8 mouse cellular contexts compared by ENCODE assay signal in the genomic region with DNA sequence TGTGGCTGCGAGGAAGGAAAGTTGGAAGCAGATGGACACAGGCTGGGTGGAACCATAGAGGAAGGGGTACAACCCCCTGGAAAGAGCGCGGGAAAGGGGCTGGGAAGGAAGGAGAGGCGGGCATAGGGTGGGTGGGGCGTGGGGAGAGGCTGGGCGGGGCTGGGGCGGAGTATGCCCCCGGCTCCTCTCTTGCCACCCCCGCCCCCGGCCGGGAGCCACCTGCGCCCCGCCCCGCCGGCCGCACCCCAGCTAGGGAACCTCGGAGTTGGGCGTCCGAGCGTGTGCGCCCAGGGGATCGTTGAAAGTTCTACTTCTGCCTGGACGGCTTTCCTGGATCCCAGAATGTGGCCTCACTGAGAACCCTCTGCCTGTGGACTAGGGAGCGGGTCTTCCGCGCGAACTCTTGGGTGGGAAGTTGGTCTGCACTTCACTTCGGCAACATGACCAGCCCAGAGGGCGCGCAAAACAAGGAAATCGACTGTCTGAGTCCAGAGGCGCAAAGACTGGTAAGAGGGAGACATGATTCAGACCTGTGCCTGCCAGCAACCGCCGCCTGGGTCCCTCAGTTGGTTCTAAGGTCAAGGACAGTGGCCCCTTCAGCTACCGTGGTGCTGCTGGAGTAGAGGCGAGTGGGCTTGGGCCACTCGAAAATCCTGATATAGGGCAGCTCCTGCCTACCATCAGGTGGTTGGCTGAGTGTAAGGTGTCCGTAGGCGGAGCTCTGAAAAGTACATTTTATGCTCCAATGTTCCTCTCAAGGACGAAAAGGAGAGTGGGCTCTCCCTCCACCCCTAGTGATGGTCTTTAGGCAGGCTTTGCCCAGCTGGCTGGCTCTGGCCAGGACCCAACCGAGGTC. TPM values are rescaled to one million over a fixed set of nuclear protein-coding genes. Genes with fewer than 3 reads are reported as not detected.
DNase-seq lines count a peak whose midpoint lies in the region; ATAC-seq and TF ChIP-seq lines count a peak whose summit lies in the region.

No protein-coding gene starts in this region.

- H3K27ac ChIP-seq in cerebellum, adult 2 months (ENCODE audit: insufficient read depth, low read length) = no peak overlapping the region
- peak overlapping the region; percentile 71 for H3K27ac ChIP-seq in embryonic fibroblast, embryonic 13.5 days (ENCODE audit: insufficient read depth, low read length)
- peak overlapping the region; percentile 99 for H3K27ac ChIP-seq in heart, postnatal 0 days (ENCODE audit: low read depth)
- peak overlapping the region; percentile 77 for H3K27ac ChIP-seq in stomach, embryonic 14.5 days (ENCODE audit: low read length)

- TF ChIP-seq CTCF in cerebellum, adult 2 months (IDR thresholded peaks at IDR 0.05; ENCODE audit: borderline replicate concordance, insufficient read depth, low read depth, low read length) = no peak
- no peak for TF ChIP-seq CTCF in embryonic fibroblast, embryonic 13.5 days (IDR thresholded peaks at IDR 0.05; ENCODE audit: borderline replicate concordance, insufficient read depth, low read length)
- TF ChIP-seq CTCF in heart, postnatal 0 days (IDR thresholded peaks at IDR 0.05; ENCODE audit: low read depth) = peak; percentile 13; the same call in 1 of the 2 replicates

- peak overlapping the region; percentile 39 for H3K4me3 ChIP-seq in cerebellum, adult 2 months (replicated peaks; ENCODE audit: insufficient read depth, low read depth, low read length)
- peak overlapping the region; percentile 69 for H3K4me3 ChIP-seq in embryonic fibroblast, embryonic 13.5 days (ENCODE audit: insufficient read depth, low read length)
- H3K4me3 ChIP-seq in heart, postnatal 0 days (ENCODE audit: low read depth, low read length) = peak overlapping the region; percentile 69
- H3K4me3 ChIP-seq in stomach, embryonic 14.5 days (ENCODE audit: low read depth, low read length) = peak overlapping the region; percentile 46

- H3K9ac ChIP-seq in heart, postnatal 0 days (replicated peaks; ENCODE audit: low read depth, low read length) = peak overlapping the region; percentile 88
- peak overlapping the region; percentile 40 for H3K9ac ChIP-seq in stomach, embryonic 14.5 days (replicated peaks; ENCODE audit: low read depth, low read length)

- peak; percentile 74 for ATAC-seq in heart, postnatal 0 days (ENCODE audit: insufficient read depth, low read depth)
- peak; percentile 32 for ATAC-seq in megakaryocyte progenitor cell, adult 5-6 weeks (replicated peaks; ENCODE audit: poor library complexity)
- peak; percentile 84 for ATAC-seq in stomach, embryonic 14.5 days (ENCODE audit: insufficient number of reproducible peaks, insufficient read depth, low FRiP score, low read depth)

- 12% methylated on average over 35 of the region's 41 CpGs for WGBS in cerebellum, adult 2 months
- 2% methylated on average over 34 of the region's 41 CpGs for WGBS in heart, postnatal 0 days
- WGBS in stomach, embryonic 14.5 days = 3% methylated on average over 33 of the region's 41 CpGs

- no peaks in the 10 kb centered on the region for H3K36me3 ChIP-seq in heart, postnatal 0 days (replicated peaks; ENCODE audit: control insufficient read depth, insufficient read depth, low read length)
- H3K36me3 ChIP-seq in stomach, embryonic 14.5 days (ENCODE audit: control insufficient read depth, insufficient read depth, low read length) = no peaks in the 10 kb centered on the region

- H3K4me2 ChIP-seq in heart, postnatal 0 days (ENCODE audit: low read depth, low read length) = peak overlapping the region; percentile 83
- peak overlapping the region; percentile 96 for H3K4me2 ChIP-seq in stomach, embryonic 14.5 days (replicated peaks; ENCODE audit: low read depth, low read length)

- no peaks in the 10 kb centered on the region for H3K4me1 ChIP-seq in cerebellum, adult 2 months (ENCODE audit: control insufficient read depth, insufficient read depth, low read length)
- H3K4me1 ChIP-seq in embryonic fibroblast, embryonic 13.5 days (ENCODE audit: control insufficient read depth, insufficient read depth, low read length) = peaks cover 13% of the 10 kb centered on the region
- peaks cover 57% of the 10 kb centered on the region for H3K4me1 ChIP-seq in heart, postnatal 0 days (ENCODE audit: control insufficient read depth, insufficient read depth)
- peaks cover 38% of the 10 kb centered on the region for H3K4me1 ChIP-seq in stomach, embryonic 14.5 days (ENCODE audit: control insufficient read depth, insufficient read depth, low read length)

- DNase-seq in cerebellum, adult 2 months = no peak
- no peak for DNase-seq in cerebellum, adult 11-12 months
- DNase-seq in heart, postnatal 0 days (ENCODE audit: low spot score) = no peak
- DNase-seq in kidney, postnatal 25 days = peak; percentile 82 to 93
- no peak for DNase-seq in right cerebral cortex, postnatal 4 days

- TF ChIP-seq EP300 in heart, postnatal 0 days (IDR thresholded peaks at IDR 0.05; ENCODE audit: low read depth) = no peak; the same call in 1 of the 2 replicates

- TF ChIP-seq POLR2A in cerebellum, adult 2 months (IDR thresholded peaks at IDR 0.05; ENCODE audit: borderline replicate concordance, insufficient read depth, low read length) = no peak
- no peak; the same call in none of the 2 replicates for TF ChIP-seq POLR2A in embryonic fibroblast, embryonic 13.5 days (IDR thresholded peaks at IDR 0.05; ENCODE audit: low read depth, low read length)

- no peaks in the 10 kb centered on the region for H3K27me3 ChIP-seq in cerebellum, adult 2 months (ENCODE audit: control insufficient read depth, insufficient read depth, low read length)
- no peaks in the 10 kb centered on the region for H3K27me3 ChIP-seq in heart, postnatal 0 days (ENCODE audit: control insufficient read depth, insufficient read depth, low read length)
- no peaks in the 10 kb centered on the region for H3K27me3 ChIP-seq in stomach, embryonic 14.5 days (ENCODE audit: control insufficient read depth, insufficient read depth, low read length)

- H3K9me3 ChIP-seq in heart, postnatal 0 days (replicated peaks; ENCODE audit: control insufficient read depth, low read length) = no peaks in the 10 kb centered on the region
- H3K9me3 ChIP-seq in stomach, embryonic 14.5 days (ENCODE audit: control insufficient read depth, low read depth, low read length) = no peaks in the 10 kb centered on the region

RNA-seq across cellular contexts. Expression of gene Lrrfip1, which starts 54.9 kb away (rescaled TPM):
- 50.7 and 52.3 TPM in 2 replicates for polyA plus RNA-seq in cerebellum, adult 2 months (2012; rRNA removed)
- 109 and 170 TPM in 2 replicates for polyA plus RNA-seq in embryonic fibroblast, embryonic 13.5 days (2011; ENCODE audit: insufficient read length, low read depth, missing spikeins)
- 120 and 135 TPM in 2 replicates for total RNA-seq in heart, postnatal 0 days (2014; rRNA removed; ENCODE audit: low replicate concordance)
- 140 and 168 TPM in 2 replicates for polyA plus RNA-seq in heart, postnatal 0 days (2015; fragmentation: Nextera tagmentation; extraction: Ambion mirVana)
- total RNA-seq in megakaryocyte progenitor cell, adult 5-6 weeks (2015) = 70.8 and 70.9 TPM in 2 replicates
- 121 and 127 TPM in 2 replicates for total RNA-seq in megakaryocyte progenitor cell, adult 5-6 weeks (2017)
- 54.3 and 60.7 TPM in 2 replicates for polyA plus RNA-seq in stomach, embryonic 14.5 days (2014; fragmentation: Nextera tagmentation; extraction: Ambion mirVana)

Comparison
In these comparisons a context has a peak if more than half of its experiments do, and no peak if none do; other contexts are left out.
1. DNase-seq: peak in kidney, postnatal 25 days (2 of 2); none in cerebellum, adult 2 months (0 of 2), cerebellum, adult 11-12 months (single experiment), heart, postnatal 0 days (single experiment) and right cerebral cortex, postnatal 4 days (single experiment).
2. ATAC-seq: peak in every context shown above with its lines; median percentile 84 in stomach, embryonic 14.5 days; 74 in heart, postnatal 0 days; 32 in megakaryocyte progenitor cell, adult 5-6 weeks.
3. Peak in every context shown above with its lines, with median percentiles within 50 percentile points of each other: H3K4me3 ChIP-seq.